Mouse (Mus musculus) embryonic facial prominence, embryonic 10.5 days (tissue): ENCODE results near the gene Gm26566. TPM values are rescaled to one million over a fixed set of nuclear protein-coding genes. Genes with fewer than 3 reads are reported as not detected.
"Not testable (repeated sequence)": the region's sequence is repeated elsewhere in the genome, so short reads cannot be mapped to it uniquely, and the experiment has no call there.

Source experiments
- DNase-seq: peaks from one replicate; pipeline ENCODE4 v3.0.0-alpha.2; 2017; ENCODE audit warnings: low spot score
- H3K27ac ChIP-seq: fragments of 300-500 bp; sonication (generic); replicated peaks from 2 replicates; pipeline ENCODE4 v1.5.1; 2016; ENCODE audit warnings: mild to moderate bottlenecking
- H3K27me3 ChIP-seq: fragments of 300-500 bp; sonication (generic); replicated peaks from 2 replicates; pipeline ENCODE4 v1.6.1; 2016; ENCODE audit warnings: low read depth, mild to moderate bottlenecking; ENCODE audit not compliant: poor library complexity, severe bottlenecking
- H3K36me3 ChIP-seq: fragments of 300-500 bp; sonication (generic); replicated peaks from 2 replicates; pipeline ENCODE4 v1.6.1; 2016; ENCODE audit warnings: mild to moderate bottlenecking, moderate library complexity
- H3K4me1 ChIP-seq: fragments of 300-500 bp; sonication (generic); 2 replicates; pipeline ENCODE4 v1.6.1; 2016
- H3K4me3 ChIP-seq: fragments of 300-500 bp; sonication (generic); 2 replicates; pipeline ENCODE4 v1.5.1; 2016; ENCODE audit warnings: mild to moderate bottlenecking, moderate library complexity
- H3K9me3 ChIP-seq: fragments of 300-500 bp; sonication (generic); 2 replicates; pipeline ENCODE4 v1.6.1; 2016; ENCODE audit warnings: mild to moderate bottlenecking
- WGBS: fragments of 180-500 bp; shearing (Covaris S2); methylation state at CpG from one replicate; pipeline ENCODE4 v1.1.7; 2016; 5-methylcytosine and 5-hydroxymethylcytosine counted together
- polyA plus RNA-seq: library from polyadenylated mRNA; unstranded; fragments of >200 nt; fragmentation: Nextera tagmentation; extraction: Ambion mirVana; gene quantifications from 2 replicates; pipeline ENCODE4 v1.2.1, GENCODE M21; 2016

The Gm26566 gene
- polyA plus RNA-seq, 1 experiment from 2014 or later = 0.90 TPM

GRCm38 (mm10) chr4:88744207-88744606, 22.6 kb downstream of the Gm26566 start:
- Histone ChIP-seq H3K4me1 (no peaks in the 10 kb centered on the region), H3K9me3 (no peaks in the 10 kb centered on the region), H3K27ac (no peak overlapping the region), H3K27me3 (no peaks in the 10 kb centered on the region), H3K36me3 (no peaks in the 10 kb centered on the region), H3K4me3 (no peak overlapping the region)
- no peak for DNase-seq
- 77% methylated on average over 3 of the region's 3 CpGs for WGBS

- no peak overlapping the region for H3K4me3 ChIP-seq
- peaks cover 5% of the 10 kb centered on the region; the same call in 1 of the 2 replicates for H3K4me1 ChIP-seq
- H3K9me3 ChIP-seq = no peaks in the 10 kb centered on the region
- no peaks in the 10 kb centered on the region for H3K27me3 ChIP-seq
- H3K36me3 ChIP-seq = no peaks in the 10 kb centered on the region
- no peak for DNase-seq
- 43% methylated on average over 6 of the region's 6 CpGs for WGBS
- H3K27ac ChIP-seq = no peak overlapping the region
Measured at GRCm38 (mm10) chr4:88749926-88750325, 28.3 kb downstream of the Gm26566 start.

DNA sequence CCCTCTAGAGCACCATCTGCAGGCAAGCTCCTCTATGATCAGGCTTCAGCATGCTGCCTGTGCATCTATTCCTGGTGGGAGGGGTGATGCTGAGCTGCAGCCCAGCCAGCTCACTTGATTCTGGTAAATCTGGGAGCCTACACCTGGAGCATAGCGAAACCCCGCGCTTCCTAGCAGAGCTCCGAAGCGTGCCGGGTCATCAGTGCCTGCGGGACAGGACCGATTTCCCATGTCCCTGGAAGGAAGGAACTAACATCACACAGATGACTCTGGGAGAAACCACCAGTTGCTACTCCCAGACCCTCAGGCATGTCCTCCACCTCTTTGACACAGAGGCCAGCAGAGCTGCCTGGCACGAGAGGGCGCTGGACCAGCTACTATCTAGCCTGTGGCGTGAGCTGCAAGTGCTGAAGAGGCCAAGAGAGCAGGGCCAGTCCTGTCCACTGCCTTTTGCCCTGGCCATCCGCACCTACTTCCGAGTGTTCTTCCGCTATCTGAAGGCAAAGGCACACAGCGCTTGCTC, 33.3 kb downstream of the Gm26566 start, which contains the start of gene Gm13271:
TSS of gene Gm13271 (plus strand) at position 51 of the 523 bp plus-strand sequence.
- not testable (repeated sequence) for H3K36me3 ChIP-seq, H3K27ac ChIP-seq, H3K4me1 ChIP-seq, DNase-seq, H3K27me3 ChIP-seq, H3K9me3 ChIP-seq, H3K4me3 ChIP-seq
- WGBS = 73% methylated on average over 15 of the region's 15 CpGs

GRCm38 (mm10) chr4:88756581-88757513, 35.2 kb downstream of the Gm26566 start:
- DNase-seq = peak; percentile 43
- H3K9me3 ChIP-seq, H3K27me3 ChIP-seq, H3K36me3 ChIP-seq, H3K4me1 ChIP-seq: not testable (repeated sequence)
- peak overlapping the region; percentile 84 for H3K27ac ChIP-seq
- 15% methylated on average over 29 of the region's 31 CpGs for WGBS
- H3K4me3 ChIP-seq = peak overlapping the region; percentile 61

GRCm38 (mm10) chr4:88757628-88758031, 36.0 kb downstream of the Gm26566 start:
- not testable (repeated sequence) for H3K36me3 ChIP-seq, H3K4me1 ChIP-seq, H3K27me3 ChIP-seq, H3K9me3 ChIP-seq
- peak; percentile 86 for DNase-seq
- Histone ChIP-seq H3K4me3 (peak overlapping the region; percentile 61), H3K27ac (peak overlapping the region; percentile 84)
- WGBS = under 1% methylated on average over 21 of the region's 21 CpGs

- not testable (repeated sequence) for H3K27me3 ChIP-seq, H3K4me1 ChIP-seq, H3K36me3 ChIP-seq, H3K9me3 ChIP-seq, H3K4me3 ChIP-seq, DNase-seq, H3K27ac ChIP-seq
- WGBS = 84% methylated on average over 9 of the region's 9 CpGs
Measured at GRCm38 (mm10) chr4:88758751-88759150, 37.1 kb downstream of the Gm26566 start.

GRCm38 (mm10) chr4:88759610-88760268, 38.1 kb downstream of the Gm26566 start, which contains the start of gene Gm13283:
Gene Gm13283, plus strand, starts transcription at chr4:88760119.
- not testable (repeated sequence) for H3K36me3 ChIP-seq, H3K27me3 ChIP-seq, DNase-seq, H3K9me3 ChIP-seq, H3K4me1 ChIP-seq
- WGBS = 21% methylated on average over 12 of the region's 14 CpGs
- H3K27ac ChIP-seq = peak within 1 kb of the TSS; percentile 67
- peak within 1 kb of the TSS; percentile 50 for H3K4me3 ChIP-seq

GRCm38 (mm10) chr4:88760431-88760830, 38.8 kb downstream of the Gm26566 start:
- under 1% methylated on average over 24 of the region's 28 CpGs for WGBS
- DNase-seq = peak; percentile 84
- H3K27ac ChIP-seq = peak overlapping the region; percentile 67
- H3K27me3 ChIP-seq, H3K4me1 ChIP-seq, H3K9me3 ChIP-seq, H3K36me3 ChIP-seq: not testable (repeated sequence)
- H3K4me3 ChIP-seq = peak overlapping the region; percentile 50

GRCm38 (mm10) chr4:88761776-88762175, 40.2 kb downstream of the Gm26566 start:
- WGBS = 67% methylated on average over 6 of the region's 8 CpGs
- not testable (repeated sequence) for DNase-seq

DNA sequence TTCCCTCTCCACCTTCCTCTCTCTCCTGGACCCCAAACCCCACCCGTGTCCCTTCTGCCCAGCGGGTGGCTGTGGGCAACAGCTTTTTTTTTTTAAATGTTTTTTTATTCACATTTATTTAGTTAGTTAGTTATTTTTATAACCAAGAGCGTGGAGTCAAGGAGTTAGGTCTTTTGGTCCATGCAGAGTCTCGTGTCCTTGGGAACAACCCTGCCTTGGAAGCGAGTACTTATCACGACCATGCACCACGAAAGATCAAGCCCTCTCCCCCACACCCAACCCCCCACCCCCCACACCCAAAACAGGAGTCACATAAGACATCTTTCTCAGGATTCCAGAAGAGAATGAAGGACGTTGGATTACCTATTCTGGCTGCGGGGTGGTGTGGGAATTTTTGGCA, 40.7 kb downstream of the Gm26566 start:
- H3K27me3 ChIP-seq, H3K4me3 ChIP-seq, DNase-seq, H3K4me1 ChIP-seq, H3K36me3 ChIP-seq, H3K9me3 ChIP-seq, H3K27ac ChIP-seq: not testable (repeated sequence)
- WGBS = 52% methylated on average over 9 of the region's 9 CpGs

More at GRCm38 (mm10) chr4:88761776-88762175, 40.2 kb downstream of the Gm26566 start:
- not testable (repeated sequence) for H3K27ac ChIP-seq, H3K4me3 ChIP-seq, H3K9me3 ChIP-seq, H3K36me3 ChIP-seq, H3K4me1 ChIP-seq, H3K27me3 ChIP-seq

DNA sequence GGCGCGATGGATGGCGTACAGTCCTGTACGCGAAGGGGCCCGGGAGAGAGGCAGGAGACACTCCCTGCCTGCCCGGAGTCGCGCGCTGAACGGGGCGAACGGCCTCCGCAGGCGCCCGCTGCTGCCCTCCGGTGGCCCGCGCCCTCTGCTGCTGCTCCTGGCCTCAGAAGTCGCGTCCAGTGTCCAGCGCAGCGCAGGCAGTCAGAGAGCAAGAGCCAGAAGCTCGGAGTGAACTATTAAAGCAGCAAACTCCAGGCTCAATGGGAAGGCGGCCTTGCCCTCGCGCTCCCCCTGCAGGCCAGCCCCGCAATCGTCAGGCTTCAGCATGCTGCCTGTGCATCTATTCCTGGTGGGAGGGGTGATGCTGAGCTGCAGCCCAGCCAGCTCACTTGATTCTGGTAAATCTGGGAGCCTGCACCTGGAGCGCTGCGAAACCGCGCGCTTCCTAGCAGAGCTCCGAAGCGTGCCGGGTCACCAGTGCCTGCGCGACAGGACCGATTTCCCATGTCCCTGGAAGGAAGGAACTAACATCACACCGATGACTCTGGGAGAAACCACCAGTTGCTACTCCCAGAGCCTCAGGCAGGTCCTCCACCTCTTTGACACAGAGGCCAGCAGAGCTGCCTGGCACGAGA, 41.9 kb downstream of the Gm26566 start:
- H3K4me1 ChIP-seq, H3K27me3 ChIP-seq, H3K36me3 ChIP-seq, H3K27ac ChIP-seq, H3K9me3 ChIP-seq: not testable (repeated sequence)
- WGBS = 3% methylated on average over 42 of the region's 42 CpGs
- DNase-seq = peak; percentile 81
- H3K4me3 ChIP-seq = peak overlapping the region; percentile 50
